Mouse (Mus musculus): ENCODE data around the gene Rhobtb1.

The Rhobtb1 gene

DNA sequence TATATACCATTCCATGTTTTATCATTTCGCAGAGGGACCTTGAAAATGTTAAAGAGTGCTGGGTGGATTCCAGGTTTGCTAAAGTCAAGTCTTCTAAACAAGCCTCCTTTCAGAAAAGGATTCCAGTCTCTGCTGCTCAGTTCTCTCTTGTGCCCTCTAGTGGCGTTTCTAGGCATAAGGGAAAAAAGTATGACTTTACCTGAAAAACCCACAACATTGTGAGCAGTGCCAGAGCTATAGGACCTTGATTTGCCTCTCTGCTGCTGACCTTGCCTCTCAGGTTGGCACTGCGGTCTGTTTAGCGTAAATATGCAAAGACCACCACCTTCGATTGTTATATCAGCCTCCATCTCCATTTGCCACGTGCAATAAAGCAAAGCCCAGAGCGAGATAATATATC is 13.9 kb downstream of the Rhobtb1 start:
- peak; percentile 54 for DNase-seq (ENCODE audit: low read depth)

DNA sequence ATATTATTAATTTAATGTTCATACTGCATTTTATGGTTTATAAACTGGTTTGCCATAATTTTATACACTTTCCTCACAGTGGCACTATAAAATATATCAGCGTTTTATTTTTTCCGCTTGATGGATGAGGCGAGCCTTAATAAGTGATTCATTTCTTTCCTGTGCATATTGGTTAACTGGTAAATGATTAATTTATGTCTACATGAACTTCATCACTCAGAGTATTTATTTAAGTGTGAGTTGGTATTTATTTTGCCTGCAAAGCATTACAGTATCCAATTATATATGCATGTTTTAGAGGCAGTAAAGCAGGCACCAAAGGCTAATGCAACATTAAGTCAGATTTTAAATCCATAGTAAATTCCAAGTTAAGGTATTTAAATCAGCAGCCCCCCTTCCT is 14.6 kb downstream of the Rhobtb1 start:
- DNase-seq (ENCODE audit: low read depth): no peak

DNA sequence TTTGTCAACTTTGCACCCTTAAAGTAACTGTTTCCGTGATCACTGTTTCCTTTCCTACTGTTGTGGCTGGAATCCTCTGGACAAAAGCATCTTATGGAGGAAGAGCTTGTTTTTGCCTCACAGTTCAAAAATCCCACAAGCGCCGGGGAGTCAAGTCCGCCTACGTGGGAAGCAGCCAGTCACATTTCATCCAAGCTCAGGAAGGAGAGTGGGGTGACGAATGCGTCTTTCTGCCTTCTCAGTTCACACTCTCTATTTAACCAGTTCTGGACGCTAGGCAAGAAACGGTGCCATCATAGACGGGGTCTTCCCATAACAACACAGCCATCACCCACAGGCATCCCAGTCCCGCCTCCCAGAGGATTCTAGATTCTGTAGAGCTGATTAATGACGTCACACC is 15.3 kb downstream of the Rhobtb1 start:
- DNase-seq (ENCODE audit: low read depth): no peak

DNA sequence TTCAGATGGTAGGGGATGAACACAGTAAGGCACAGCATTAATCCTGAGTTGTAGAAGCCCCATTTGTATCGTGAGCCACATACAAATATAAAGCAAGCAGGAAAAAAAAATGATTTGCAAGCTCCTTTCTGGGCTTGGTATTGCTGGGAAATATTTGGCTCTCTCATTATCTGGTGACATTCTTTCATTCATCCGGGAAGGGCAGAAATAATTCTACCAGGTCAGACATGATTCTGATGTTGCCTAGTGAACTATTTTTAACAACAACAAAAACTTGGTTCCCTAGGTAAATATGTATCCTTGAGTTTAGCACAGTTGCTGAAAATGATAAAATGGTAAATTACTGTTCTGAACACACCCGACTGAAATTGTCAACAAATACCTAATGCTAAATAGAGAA is 21.2 kb downstream of the Rhobtb1 start:
- DNase-seq (ENCODE audit: low read depth): no peak

DNA sequence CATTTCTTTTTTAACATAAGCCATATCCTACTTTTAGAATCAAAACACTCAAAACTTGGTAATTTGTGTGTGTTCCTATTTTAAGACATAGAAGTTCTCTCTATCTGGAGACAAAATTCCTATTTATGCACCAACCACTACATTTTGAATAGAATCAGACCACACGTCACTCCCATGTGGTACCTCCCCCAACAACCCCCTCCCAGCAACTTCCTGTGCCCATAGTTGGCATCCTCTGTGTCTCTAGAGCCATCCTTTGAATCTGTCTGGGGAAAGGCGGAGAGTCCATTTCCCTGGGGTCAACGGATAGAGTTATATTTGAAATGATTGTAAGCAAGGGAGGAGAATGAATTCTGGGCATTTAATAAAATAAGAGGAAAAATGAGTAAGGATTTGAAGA is 24.9 kb downstream of the Rhobtb1 start:
- DNase-seq (ENCODE audit: low read depth): no peak

DNA sequence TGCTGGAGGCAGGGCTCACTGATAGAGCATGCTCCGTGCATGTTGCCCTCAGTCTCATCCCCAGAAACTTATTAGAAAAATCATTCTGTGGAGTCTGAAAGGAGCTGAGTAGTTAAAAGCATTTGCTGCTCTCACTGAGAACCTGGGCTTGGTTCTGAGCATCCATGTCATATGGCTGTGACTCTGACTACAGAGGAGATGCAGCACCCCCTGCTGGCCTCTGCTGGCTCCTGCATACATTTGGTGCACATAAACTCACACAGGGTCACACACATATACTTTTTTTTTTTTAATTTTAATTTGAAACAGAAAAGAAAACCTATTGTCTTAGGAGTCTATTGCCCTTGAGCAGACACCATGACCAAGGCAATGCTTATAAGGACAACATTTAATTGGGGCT is 28.1 kb downstream of the Rhobtb1 start:
- DNase-seq (ENCODE audit: low read depth): no peak

DNA sequence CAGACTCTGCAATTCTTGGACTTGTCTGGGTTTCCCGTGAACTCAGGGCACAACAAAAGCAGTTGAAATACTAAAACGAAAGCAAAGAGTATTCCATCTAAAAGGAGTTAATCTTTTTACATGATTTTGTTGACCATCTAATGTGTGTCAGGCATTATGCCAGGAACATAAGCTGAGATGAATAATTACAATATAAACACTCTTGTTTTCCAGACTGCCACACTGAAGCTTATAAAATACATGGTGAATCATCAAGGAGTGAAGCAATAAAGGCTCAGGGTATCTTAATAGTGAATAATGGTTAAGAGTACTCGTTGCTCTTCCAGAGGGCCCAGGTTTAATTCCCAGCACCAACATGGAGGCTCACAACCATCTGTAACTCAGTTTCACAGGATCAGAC is 29.8 kb downstream of the Rhobtb1 start:
- no peak for DNase-seq (ENCODE audit: low read depth)

DNA sequence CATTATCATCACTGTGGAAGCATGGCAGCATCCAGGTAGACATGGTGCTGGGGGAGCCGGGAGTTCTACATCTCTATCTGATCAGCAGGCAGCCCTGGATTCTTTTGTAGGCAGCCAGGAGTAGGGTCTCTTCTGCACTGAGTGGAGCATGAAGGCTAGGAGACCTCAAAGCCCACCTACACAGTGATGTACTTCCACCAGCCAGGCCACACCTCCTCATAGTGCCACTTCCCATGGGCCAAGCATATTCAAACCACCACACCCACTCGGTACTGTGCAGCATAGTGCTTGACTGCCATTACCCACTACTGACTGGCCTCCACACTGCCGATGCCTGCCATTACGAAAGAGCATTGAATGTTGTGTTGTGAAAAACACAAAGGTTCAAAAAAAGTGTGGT is 33.7 kb downstream of the Rhobtb1 start:
- no peak for DNase-seq (ENCODE audit: low read depth)

DNA sequence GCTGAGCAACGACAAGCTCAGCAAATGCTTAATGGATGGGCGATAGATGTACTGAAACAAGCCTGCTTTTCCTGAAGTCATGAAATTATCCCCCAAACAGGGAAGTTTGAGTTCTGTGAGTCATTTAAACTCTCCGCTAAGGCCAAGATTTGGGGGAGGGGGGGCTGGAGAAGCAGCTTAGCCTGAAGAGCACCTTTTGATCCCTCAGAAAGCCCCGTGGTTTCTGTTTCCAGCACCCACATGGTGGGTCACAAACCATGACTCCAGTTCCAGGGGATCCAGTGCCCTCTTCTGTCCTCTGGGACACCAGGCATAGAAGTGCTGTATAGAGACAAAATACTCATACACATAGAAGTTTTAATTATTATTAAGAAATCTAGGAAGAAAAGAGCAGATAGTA is 34.2 kb downstream of the Rhobtb1 start:
- DNase-seq (ENCODE audit: low read depth): no peak

DNA sequence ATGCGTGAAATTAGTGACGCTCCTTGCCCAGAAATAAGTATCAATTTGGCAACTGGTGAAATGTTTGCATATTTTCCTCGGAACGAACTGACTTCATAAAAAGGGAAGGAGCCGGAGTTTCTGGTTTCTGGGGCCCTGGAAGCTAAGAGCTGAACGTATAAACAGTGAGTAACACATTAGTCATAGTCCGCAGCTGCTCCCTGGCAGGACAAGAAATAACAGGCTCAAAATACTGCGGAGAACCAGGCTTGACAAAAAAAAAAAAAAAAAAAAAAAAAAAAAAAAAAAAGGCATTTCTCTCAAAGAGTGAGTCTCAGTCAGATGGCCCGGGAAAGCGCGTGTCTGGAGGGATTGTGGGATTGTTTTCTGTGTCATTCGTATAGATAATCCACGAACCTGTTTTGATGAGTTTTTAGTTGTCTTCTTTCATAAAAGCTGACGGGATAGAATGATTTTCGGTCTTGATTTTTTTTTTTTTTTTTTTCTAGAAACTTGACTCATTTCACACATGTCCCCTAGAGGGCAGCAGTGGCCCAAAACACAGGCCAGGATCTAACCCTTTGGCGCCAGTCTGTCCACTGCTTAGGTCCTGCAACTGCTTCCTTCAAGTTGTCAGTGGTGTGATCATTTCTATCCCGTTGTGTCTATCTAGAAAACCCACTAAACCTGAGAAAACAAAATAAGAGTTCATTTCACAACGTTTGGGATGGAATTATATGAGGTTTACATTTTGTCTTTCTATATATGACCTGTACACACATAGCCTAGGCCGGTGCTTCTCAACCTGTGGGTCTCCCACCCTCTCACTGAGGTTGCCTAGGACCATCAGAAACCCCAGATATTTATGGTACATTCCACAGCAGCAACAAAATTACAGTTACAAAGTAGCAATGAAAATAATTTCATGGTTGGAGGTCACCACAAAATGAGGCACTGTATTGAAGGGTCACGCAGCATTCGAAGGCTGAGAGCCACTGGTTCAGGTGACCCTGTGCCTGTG is 35.0 kb downstream of the Rhobtb1 start:
- peak; percentile 60 for DNase-seq (ENCODE audit: low read depth)

DNA sequence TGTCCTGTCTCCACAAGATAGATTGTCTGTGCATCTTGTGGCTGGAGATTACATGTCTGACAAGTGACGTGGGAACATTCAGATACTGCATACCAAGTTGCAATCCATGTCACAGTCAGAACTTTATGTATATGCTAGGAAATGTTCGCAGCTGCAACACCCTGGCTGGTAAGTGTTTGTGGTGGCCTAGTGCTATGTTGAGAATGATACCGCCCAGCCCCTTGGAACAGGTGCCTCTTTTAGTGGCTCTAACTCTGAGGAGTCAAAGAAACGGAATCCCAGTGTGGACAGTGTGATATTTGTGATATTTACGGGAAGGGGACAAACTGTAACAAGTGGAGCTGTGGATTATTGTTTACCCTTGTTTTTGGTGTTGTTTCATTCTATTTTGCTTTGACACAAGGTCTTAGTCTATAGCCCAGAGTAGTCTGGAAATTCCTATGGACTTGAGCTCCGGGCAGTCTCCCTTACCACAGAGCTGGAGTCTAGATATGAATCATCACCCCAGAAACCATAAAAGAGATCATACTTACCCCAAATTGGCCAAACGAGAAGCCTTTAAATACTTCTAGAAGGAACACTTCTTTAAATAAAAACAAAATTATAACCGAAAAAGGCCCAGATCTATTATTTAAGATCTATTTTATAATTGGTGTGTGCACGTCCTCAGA is 36.7 kb downstream of the Rhobtb1 start:
- no peak for DNase-seq (ENCODE audit: low read depth)

DNA sequence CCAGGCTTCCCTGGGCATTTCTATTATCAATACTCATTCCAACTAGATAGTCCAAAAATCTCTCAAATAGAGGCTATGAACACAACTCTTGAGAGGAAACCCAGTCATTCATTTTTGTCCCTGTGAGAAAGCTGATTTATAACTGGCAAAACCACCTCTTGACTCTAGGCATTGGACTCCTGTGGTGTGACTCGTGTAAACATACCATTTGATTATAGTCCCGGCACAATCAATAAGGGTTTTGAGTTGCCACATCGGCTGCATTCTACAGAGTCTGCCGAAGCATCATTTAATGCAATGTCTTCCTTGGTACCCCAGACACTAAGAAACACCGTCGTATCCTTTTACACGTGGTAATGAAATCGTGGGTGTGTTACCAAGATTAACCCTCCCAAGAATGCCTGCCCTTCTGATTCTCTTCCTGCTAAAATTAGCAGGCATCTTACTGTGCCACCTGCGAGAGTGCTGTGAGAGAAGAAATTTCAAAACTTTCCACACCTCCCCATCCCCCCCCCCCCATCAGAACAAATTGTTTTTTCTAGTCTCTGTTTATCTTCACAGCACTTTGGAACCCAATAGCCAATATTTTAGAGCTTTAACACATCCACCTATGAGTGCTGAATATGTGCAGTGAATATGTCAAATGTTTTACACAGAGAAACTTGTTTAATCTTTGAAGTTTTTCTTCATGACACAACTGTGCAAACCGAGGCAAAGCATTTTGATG is 39.4 kb downstream of the Rhobtb1 start:
- no peak for DNase-seq (ENCODE audit: low read depth)

DNA sequence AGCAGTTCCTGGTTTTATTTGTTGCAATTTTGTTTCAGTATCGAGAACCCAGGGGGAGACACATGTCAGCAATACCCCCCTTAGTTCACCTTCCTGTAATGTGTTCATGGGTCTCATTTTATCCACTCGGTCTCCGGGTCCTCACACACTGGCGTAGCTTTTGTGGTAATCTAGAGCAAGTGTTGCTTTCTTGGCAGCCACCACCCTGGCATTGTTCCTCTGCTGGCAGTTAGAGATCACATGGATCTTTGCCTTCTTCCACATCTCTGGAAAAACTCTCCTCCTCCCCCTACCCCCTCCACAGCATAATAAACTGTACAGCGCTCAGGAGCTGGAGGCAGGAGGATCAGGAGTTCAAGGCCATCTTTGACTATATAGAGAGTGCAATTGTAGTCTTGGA is 41.0 kb downstream of the Rhobtb1 start:
- DNase-seq (ENCODE audit: low read depth): no peak

DNA sequence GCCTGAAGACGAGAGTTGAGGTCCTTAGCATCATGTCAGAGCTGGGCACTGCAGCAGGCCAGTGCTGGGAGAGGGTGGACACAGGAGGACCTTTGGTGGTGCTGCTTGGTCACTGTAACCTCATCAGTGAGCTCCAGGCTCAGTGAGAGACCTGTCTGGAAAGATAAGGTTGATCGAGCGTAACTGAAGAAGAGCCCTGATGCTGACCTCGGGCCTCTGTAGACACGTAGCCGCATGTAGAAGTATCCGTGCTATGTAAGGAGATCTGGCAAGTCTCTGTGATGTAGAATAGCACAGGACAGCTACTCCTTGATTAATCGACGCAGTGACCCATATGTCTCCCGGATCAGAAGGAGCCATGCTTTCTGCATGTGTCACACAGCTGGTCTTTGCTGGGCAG is 42.5 kb downstream of the Rhobtb1 start:
- no peak for DNase-seq (ENCODE audit: low read depth)

DNA sequence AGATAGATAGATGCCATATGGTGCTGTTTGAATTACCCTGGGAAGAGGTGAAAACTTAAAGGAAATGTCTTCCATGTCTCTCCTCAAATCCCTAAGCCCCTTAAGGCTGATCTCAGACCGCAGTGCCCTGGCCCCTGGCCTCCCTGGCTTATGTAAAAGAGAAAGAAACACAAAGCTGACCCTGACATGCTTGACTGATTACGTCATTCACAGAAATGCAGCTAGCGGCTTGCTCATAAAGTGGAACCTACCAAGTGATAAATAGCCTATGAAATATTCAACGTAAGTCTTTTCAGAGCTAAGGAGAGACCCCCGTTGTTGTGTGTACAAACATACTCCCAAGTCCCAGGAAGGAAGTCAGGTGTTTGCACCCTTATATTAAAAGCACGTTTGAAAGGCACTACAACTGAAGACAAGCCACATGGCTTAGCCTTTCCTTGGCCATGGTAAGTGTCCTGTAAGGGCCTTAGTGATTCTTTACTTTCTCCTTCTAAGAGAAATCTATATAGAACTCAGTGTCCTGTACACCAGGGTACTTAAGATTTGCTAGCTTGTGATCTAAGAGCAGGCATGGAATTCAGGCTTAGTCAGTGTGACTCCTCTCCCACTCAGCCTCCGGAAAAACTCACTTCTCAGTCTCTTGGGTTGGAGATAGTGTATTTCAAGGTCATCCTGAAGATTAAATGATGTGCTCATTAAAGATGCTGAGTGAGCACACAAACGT is 53.6 kb downstream of the Rhobtb1 start:
- DNase-seq (ENCODE audit: low read depth): no peak

DNA sequence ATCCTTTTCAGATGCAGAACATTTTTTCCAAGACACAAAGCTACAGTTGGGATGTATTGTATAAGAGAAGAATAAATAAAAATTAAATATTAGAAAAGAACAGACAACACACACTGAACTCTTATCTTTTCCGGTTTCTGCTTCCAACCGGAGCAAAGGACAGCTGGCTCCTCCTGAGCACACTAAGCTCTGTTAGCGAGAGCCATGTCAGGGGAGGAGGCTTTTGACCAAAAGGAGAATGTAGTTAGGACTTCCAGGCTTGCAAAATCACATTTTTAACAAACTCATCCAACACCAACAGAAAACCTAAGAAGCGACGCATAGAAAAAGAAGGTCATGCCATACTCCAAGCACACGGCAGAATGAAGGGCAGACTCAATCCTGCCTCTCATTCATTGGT is 54.8 kb downstream of the Rhobtb1 start:
- DNase-seq (ENCODE audit: low read depth): no peak

DNA sequence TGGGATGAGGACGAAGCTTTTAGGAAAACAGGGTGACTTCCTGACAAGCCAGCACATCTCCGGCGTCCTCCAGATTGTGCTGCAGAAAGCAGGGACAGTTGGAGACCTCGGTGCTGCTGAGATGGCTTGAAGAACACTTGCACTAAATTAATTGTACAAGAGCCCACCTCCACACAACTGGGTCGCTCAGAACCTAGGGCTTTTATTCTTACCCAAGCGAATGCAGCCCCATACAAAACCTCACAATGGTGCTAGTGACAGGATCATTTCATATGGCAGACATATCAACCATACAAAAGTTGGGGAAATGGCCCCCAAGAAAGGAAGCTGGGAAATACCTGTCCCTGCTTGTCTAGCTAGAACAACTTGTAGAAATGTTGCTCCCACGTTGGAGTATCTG is 56.2 kb downstream of the Rhobtb1 start:
- no peak for DNase-seq (ENCODE audit: low read depth)

DNA sequence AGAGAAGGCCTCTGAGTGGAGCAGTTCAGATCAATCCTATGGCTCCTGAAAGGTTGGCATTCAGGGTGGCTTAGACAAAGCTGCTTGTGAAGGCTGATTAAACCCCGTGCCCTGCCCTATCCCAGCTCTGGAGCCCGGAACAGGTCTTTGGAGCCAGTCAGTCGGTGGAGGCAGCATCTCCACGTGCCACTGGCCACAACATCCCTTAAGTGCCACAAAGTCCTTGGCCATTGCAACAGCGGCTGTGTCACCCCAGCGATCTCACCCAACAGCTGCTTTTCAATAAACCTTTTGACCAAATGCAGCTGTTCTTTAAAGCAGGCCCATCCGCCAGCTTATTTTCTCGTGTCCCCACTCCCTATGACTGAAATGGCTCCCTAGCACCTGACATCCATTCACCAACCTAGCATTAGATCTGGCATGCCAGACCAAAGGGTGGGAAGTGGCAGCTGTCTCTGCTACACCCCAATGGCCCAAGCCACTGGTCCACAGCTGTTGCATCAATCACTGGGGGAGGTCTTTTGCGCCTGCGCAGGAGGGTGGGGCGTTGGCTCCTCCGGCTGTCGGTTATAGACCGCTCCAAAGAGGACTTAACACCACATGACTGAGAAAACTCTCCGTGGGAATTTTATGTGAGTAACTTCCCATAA is 56.9 kb downstream of the Rhobtb1 start:
- DNase-seq (ENCODE audit: low read depth): no peak

DNA sequence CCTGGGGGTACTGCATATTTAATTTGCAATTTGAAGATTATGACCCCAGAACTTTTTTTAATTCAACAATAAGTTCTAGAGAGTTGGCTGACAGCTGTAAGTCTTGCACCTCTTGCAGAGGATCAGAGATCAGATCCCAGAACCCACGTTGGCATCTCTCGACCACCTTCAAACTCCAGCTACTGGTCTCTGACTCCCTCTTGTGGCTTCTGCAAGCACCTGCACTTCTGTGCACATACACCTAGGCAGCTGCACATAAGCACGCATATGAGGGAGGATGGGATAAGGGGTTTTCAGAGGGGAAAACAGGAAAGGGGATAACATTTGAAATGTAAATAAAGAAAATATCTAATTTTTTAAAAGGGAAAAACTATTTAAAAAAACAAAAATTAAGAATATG is 57.5 kb downstream of the Rhobtb1 start:
- DNase-seq (ENCODE audit: low read depth): no peak

DNA sequence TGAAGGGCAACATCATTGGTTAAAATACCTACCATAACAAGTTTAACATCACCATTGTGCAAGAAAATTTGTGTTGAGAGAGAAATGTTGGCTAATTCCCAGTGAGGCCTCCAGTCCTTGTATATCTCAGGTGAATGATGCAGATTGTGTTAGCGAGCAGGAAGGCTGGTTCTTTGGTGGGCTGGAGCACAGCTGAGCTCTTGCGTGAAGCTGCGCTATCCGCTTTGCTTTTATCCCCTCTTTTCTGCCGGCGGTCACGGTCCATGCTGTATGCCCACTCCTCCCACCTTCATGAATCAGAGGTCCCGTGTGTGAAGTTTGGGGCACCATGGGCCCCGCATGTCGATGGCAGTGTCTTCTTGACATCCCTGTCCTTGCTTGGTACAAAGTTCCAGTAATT is 58.8 kb downstream of the Rhobtb1 start:
- DNase-seq (ENCODE audit: low read depth): no peak

DNA sequence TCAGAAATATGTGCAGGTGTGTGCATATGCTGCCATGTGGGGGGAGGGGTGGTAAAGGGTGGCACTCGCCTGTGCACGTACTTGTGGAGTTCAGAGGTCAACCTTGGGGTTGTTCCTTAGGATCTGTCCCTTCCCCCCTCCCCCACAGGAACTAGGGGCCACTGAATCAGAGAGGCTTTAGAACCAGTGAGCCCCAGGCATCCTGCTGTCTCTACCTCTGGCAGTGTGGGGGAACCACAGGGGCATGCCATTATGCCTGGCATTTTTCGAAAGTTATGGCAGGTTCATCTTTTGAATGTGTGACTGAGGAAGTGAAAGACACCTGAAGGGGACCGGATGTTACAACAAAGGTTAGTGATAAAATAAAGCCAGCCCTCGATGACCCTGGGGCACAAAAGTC is 59.4 kb downstream of the Rhobtb1 start:
- no peak for DNase-seq (ENCODE audit: low read depth)

DNA sequence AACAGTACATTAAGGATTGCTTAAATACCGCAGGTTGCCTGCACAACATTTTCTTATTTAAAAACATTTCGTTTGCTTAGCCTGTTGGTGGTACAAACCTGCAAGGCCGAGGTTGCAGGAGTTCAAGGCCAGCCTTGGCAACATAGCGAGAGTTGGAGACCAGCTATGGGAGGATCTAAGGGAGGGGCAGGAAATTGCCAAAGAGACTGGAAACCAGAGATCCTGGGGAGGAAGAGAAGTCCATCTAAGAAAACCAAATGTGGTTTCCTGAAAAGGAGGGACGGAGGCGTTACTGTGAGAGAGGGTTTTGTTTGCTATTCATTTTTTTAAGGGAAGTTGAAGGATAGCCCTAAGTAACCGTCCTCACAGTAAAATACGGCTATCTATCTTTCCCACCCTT is 60.3 kb downstream of the Rhobtb1 start:
- no peak for DNase-seq (ENCODE audit: low read depth)
